Mouse (Mus musculus) stomach, postnatal 0 days (tissue): ENCODE results near the gene Lipt2.

Experiments used
- CTCF ChIP-seq: IDR thresholded peaks from 2 replicates; pipeline ENCODE4 v1.5.1; 2016; ENCODE audit warnings: antibody characterized with exemption, low read depth, mild to moderate bottlenecking, moderate library complexity
- EP300 ChIP-seq: optimal IDR thresholded peaks from 2 replicates; pipeline ENCODE3; 2016; ENCODE audit warnings: antibody characterized with exemption

- no peak for TF ChIP-seq CTCF
- TF ChIP-seq EP300, result no peak
Observed at GRCm38 (mm10) chr7:100168654-100169053, 9.6 kb downstream of the Lipt2 start.
